Comparison of ENCODE assay signal across 10 mouse cellular contexts in the genomic region with DNA sequence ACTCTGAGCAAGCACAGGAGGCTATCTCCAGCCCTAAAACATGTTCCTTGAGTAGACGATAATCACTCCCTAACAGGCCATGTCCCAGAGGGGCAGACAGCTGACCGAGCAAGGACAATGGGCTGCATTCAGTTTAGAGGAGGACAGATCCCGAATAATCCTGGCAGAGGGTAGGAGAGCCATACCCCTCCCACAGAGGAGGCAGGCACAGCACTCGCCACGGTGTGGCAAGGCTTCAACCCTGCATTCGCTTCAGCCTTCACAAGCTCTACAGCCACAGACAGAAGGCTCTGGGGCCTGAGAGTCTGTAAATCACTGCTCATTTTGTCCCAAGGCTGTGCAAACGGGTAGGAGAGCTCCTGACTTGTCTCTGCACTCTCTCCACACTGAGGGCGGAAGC. TPM values are rescaled to one million over a fixed set of nuclear protein-coding genes. Genes with fewer than 3 reads are reported as not detected.
DNase-seq lines count a peak whose midpoint lies in the region; ATAC-seq lines count a peak whose summit lies in the region.
"Had no signal": no experiment of that assay in that cellular context is flagged by ENCODE, and none has a peak within 500 bp of the region (broad histone marks: within the 10 kb centered on the region; RNA-seq: fewer than 3 reads in every experiment).

No protein-coding gene starts in this region.

- H3K27ac ChIP-seq in forebrain, embryonic 10.5 days = peak overlapping the region; percentile 69
- no peak overlapping the region for H3K27ac ChIP-seq in forebrain, embryonic 15.5 days (replicated peaks)
- H3K27ac ChIP-seq in hindbrain, embryonic 13.5 days = peak overlapping the region; percentile 23; the same call in 1 of the 2 replicates
- no peak overlapping the region for H3K27ac ChIP-seq in liver, embryonic 12.5 days

- peaks cover 91% of the 10 kb centered on the region for H3K36me3 ChIP-seq in forebrain, embryonic 10.5 days (replicated peaks)
- H3K36me3 ChIP-seq in forebrain, embryonic 15.5 days = peaks cover 79% of the 10 kb centered on the region
- H3K36me3 ChIP-seq in hindbrain, embryonic 13.5 days = peaks cover 92% of the 10 kb centered on the region
- H3K36me3 ChIP-seq in liver, embryonic 12.5 days = peaks cover 87% of the 10 kb centered on the region

- no peak overlapping the region for H3K4me2 ChIP-seq in forebrain, embryonic 15.5 days (replicated peaks)
- H3K4me2 ChIP-seq in hindbrain, embryonic 13.5 days = no peak overlapping the region
- H3K4me2 ChIP-seq in liver, embryonic 12.5 days = no peak overlapping the region

- H3K9me3 ChIP-seq in forebrain, embryonic 10.5 days = no peaks in the 10 kb centered on the region
- H3K9me3 ChIP-seq in forebrain, embryonic 15.5 days = no peaks in the 10 kb centered on the region
- H3K9me3 ChIP-seq in hindbrain, embryonic 13.5 days = no peaks in the 10 kb centered on the region
- H3K9me3 ChIP-seq in liver, embryonic 12.5 days (replicated peaks) = no peaks in the 10 kb centered on the region

- H3K9ac ChIP-seq in forebrain, embryonic 15.5 days (replicated peaks) = no peak overlapping the region
- no peak overlapping the region for H3K9ac ChIP-seq in hindbrain, embryonic 13.5 days
- no peak overlapping the region for H3K9ac ChIP-seq in liver, embryonic 12.5 days

- peaks cover 22% of the 10 kb centered on the region for H3K4me1 ChIP-seq in forebrain, embryonic 10.5 days
- no peaks in the 10 kb centered on the region for H3K4me1 ChIP-seq in forebrain, embryonic 15.5 days
- H3K4me1 ChIP-seq in hindbrain, embryonic 13.5 days (replicated peaks) = peaks cover 11% of the 10 kb centered on the region
- no peaks in the 10 kb centered on the region for H3K4me1 ChIP-seq in liver, embryonic 12.5 days

- peak; percentile 31 for DNase-seq in forebrain, embryonic 10.5 days (ENCODE audit: extremely low spot score, low spot score)
- DNase-seq in ovary, adult 18-20 months (ENCODE audit: low spot score) = peak; percentile 32
- no peak for DNase-seq in ovary, postnatal 36 days (ENCODE audit: low spot score)
- peak; percentile 95 for DNase-seq in retina, postnatal 1 day
- no peak for DNase-seq in frontal cortex, adult 2 months (ENCODE audit: extremely low spot score in 1 of 2, low spot score in 1 of 2)
- DNase-seq: kidney, postnatal 10 days; lung, adult 2 months had no signal

- 19% methylated on average over 8 of the region's 8 CpGs for WGBS in forebrain, embryonic 10.5 days
- 18% methylated on average over 8 of the region's 8 CpGs for WGBS in forebrain, embryonic 15.5 days
- 22% methylated on average over 8 of the region's 8 CpGs for WGBS in hindbrain, embryonic 13.5 days
- 70% methylated on average over 8 of the region's 8 CpGs for WGBS in liver, embryonic 12.5 days (ENCODE audit: insufficient replicate concordance)

- H3K27me3 ChIP-seq in forebrain, embryonic 10.5 days (ENCODE audit: poor library complexity, severe bottlenecking) = no peaks in the 10 kb centered on the region
- H3K27me3 ChIP-seq in forebrain, embryonic 15.5 days = no peaks in the 10 kb centered on the region
- H3K27me3 ChIP-seq in hindbrain, embryonic 13.5 days = no peaks in the 10 kb centered on the region
- H3K27me3 ChIP-seq in liver, embryonic 12.5 days (replicated peaks) = no peaks in the 10 kb centered on the region

- H3K4me3 ChIP-seq in forebrain, embryonic 10.5 days = no peak overlapping the region
- H3K4me3 ChIP-seq in forebrain, embryonic 15.5 days = no peak overlapping the region
- H3K4me3 ChIP-seq in hindbrain, embryonic 13.5 days = no peak overlapping the region
- no peak overlapping the region for H3K4me3 ChIP-seq in liver, embryonic 12.5 days

- ATAC-seq in forebrain, embryonic 15.5 days (replicated peaks) = no peak
- ATAC-seq in hindbrain, embryonic 13.5 days (ENCODE audit: low FRiP score) = peak; percentile 32; the same call in 1 of the 2 replicates
- ATAC-seq in liver, embryonic 12.5 days = no peak

RNA-seq across cellular contexts. Expression of a gene that starts 14.0 kb away (rescaled TPM):
- polyA plus RNA-seq in forebrain, embryonic 10.5 days (2016; fragmentation: Nextera tagmentation; extraction: Ambion mirVana) = 17.0 and 17.8 TPM in 2 replicates
- 19.2 and 20.3 TPM in 2 replicates for polyA plus RNA-seq in forebrain, embryonic 15.5 days (2015; fragmentation: Nextera tagmentation; extraction: Ambion mirVana)
- 20.8 and 23.4 TPM in 2 replicates for polyA plus RNA-seq in hindbrain, embryonic 13.5 days (2015; fragmentation: Nextera tagmentation; extraction: Ambion mirVana)
- 123 and 129 TPM in 2 replicates for polyA plus RNA-seq in frontal cortex, adult 2 months (2012; rRNA removed)
- polyA plus RNA-seq in liver, embryonic 12.5 days (2016; fragmentation: Nextera tagmentation; extraction: Ambion mirVana) = 5.8 and 6.5 TPM in 2 replicates

RNA-seq across cellular contexts. Expression of a gene that starts 14.3 kb away (rescaled TPM):
- 25.2 and 27.9 TPM in 2 replicates for polyA plus RNA-seq in forebrain, embryonic 10.5 days (2016; fragmentation: Nextera tagmentation; extraction: Ambion mirVana)
- polyA plus RNA-seq in forebrain, embryonic 15.5 days (2015; fragmentation: Nextera tagmentation; extraction: Ambion mirVana) = 23.0 and 25.4 TPM in 2 replicates
- 19.6 and 21.4 TPM in 2 replicates for polyA plus RNA-seq in hindbrain, embryonic 13.5 days (2015; fragmentation: Nextera tagmentation; extraction: Ambion mirVana)
- 46.8 and 61.2 TPM in 2 replicates for polyA plus RNA-seq in frontal cortex, adult 2 months (2012; rRNA removed)
- 5.1 and 6.8 TPM in 2 replicates for polyA plus RNA-seq in liver, embryonic 12.5 days (2016; fragmentation: Nextera tagmentation; extraction: Ambion mirVana)

RNA-seq across cellular contexts. Expression of a gene that starts 16.4 kb away (rescaled TPM):
- 42.0 and 44.0 TPM in 2 replicates for polyA plus RNA-seq in forebrain, embryonic 10.5 days (2016; fragmentation: Nextera tagmentation; extraction: Ambion mirVana)
- 48.2 and 54.3 TPM in 2 replicates for polyA plus RNA-seq in forebrain, embryonic 15.5 days (2015; fragmentation: Nextera tagmentation; extraction: Ambion mirVana)
- polyA plus RNA-seq in hindbrain, embryonic 13.5 days (2015; fragmentation: Nextera tagmentation; extraction: Ambion mirVana) = 55.5 and 61.5 TPM in 2 replicates
- polyA plus RNA-seq in frontal cortex, adult 2 months (2012; rRNA removed) = 51.4 and 52.5 TPM in 2 replicates
- polyA plus RNA-seq in liver, embryonic 12.5 days (2016; fragmentation: Nextera tagmentation; extraction: Ambion mirVana) = 17.1 and 17.3 TPM in 2 replicates

RNA-seq across cellular contexts. Expression of a gene that starts 30.6 kb away (rescaled TPM):
- polyA plus RNA-seq in forebrain, embryonic 10.5 days (2016; fragmentation: Nextera tagmentation; extraction: Ambion mirVana) = 7.2 and 9.2 TPM in 2 replicates
- polyA plus RNA-seq in forebrain, embryonic 15.5 days (2015; fragmentation: Nextera tagmentation; extraction: Ambion mirVana) = 2.6 and 3.3 TPM in 2 replicates
- polyA plus RNA-seq in hindbrain, embryonic 13.5 days (2015; fragmentation: Nextera tagmentation; extraction: Ambion mirVana) = 6.1 and 6.9 TPM in 2 replicates
- polyA plus RNA-seq in frontal cortex, adult 2 months (2012; rRNA removed) = 5.4 and 6.1 TPM in 2 replicates
- polyA plus RNA-seq in liver, embryonic 12.5 days (2016; fragmentation: Nextera tagmentation; extraction: Ambion mirVana) = 10.3 and 11.4 TPM in 2 replicates

RNA-seq across cellular contexts. Expression of a gene that starts 32.9 kb away (rescaled TPM):
- 12.3 and 14.1 TPM in 2 replicates for polyA plus RNA-seq in forebrain, embryonic 10.5 days (2016; fragmentation: Nextera tagmentation; extraction: Ambion mirVana)
- polyA plus RNA-seq in forebrain, embryonic 15.5 days (2015; fragmentation: Nextera tagmentation; extraction: Ambion mirVana) = 13.5 and 14.6 TPM in 2 replicates
- polyA plus RNA-seq in hindbrain, embryonic 13.5 days (2015; fragmentation: Nextera tagmentation; extraction: Ambion mirVana) = 14.5 and 16.1 TPM in 2 replicates
- 21.1 and 23.6 TPM in 2 replicates for polyA plus RNA-seq in frontal cortex, adult 2 months (2012; rRNA removed)
- 5.1 and 5.6 TPM in 2 replicates for polyA plus RNA-seq in liver, embryonic 12.5 days (2016; fragmentation: Nextera tagmentation; extraction: Ambion mirVana)

Comparison
In these comparisons a context has a peak if more than half of its experiments do, and no peak if none do; other contexts are left out.
1. DNase-seq: peak in forebrain, embryonic 10.5 days (single experiment), ovary, adult 18-20 months (single experiment) and retina, postnatal 1 day (single experiment); none in ovary, postnatal 36 days (single experiment) and frontal cortex, adult 2 months (0 of 2).
2. H3K27ac ChIP-seq: peak in forebrain, embryonic 10.5 days (single experiment) and hindbrain, embryonic 13.5 days (single experiment); none in forebrain, embryonic 15.5 days (single experiment) and liver, embryonic 12.5 days (single experiment).